31 mouse cellular contexts compared by ENCODE assay signal in genomic region chr9:99162839-99163238, GRCm38 (mm10). TPM values are rescaled to one million over a fixed set of nuclear protein-coding genes. Genes with fewer than 3 reads are reported as not detected.
DNase-seq lines count a peak whose midpoint lies in the region; ATAC-seq and TF ChIP-seq lines count a peak whose summit lies in the region.
"Had no signal": no experiment of that assay in that cellular context is flagged by ENCODE, and none has a peak within 500 bp of the region (broad histone marks: within the 10 kb centered on the region; RNA-seq: fewer than 3 reads in every experiment).

No protein-coding gene starts in this region.

- no peak for TF ChIP-seq CTCF in liver, postnatal 0 days (IDR thresholded peaks at IDR 0.05; ENCODE audit: low read depth)

- TF ChIP-seq EP300 in liver, postnatal 0 days (IDR thresholded peaks at IDR 0.05; ENCODE audit: low read depth), result no peak

- no peaks in the 10 kb centered on the region for H3K9me3 ChIP-seq in forebrain, embryonic 10.5 days
- H3K9me3 ChIP-seq in forebrain, embryonic 16.5 days (ENCODE audit: control insufficient read depth, low read length), result no peaks in the 10 kb centered on the region
- H3K9me3 ChIP-seq in liver, embryonic 12.5 days (replicated peaks), result no peaks in the 10 kb centered on the region
- H3K9me3 ChIP-seq in liver, postnatal 0 days (ENCODE audit: low read length), result no peaks in the 10 kb centered on the region
- no peaks in the 10 kb centered on the region for H3K9me3 ChIP-seq in midbrain, embryonic 13.5 days
- H3K9me3 ChIP-seq: heart, embryonic 13.5 days; kidney, embryonic 15.5 days; liver, embryonic 15.5 days; lung, embryonic 15.5 days; neural tube, embryonic 12.5 days had no signal

- no peaks in the 10 kb centered on the region for H3K36me3 ChIP-seq in forebrain, embryonic 10.5 days (replicated peaks)
- H3K36me3 ChIP-seq in forebrain, embryonic 16.5 days (ENCODE audit: control insufficient read depth, insufficient read depth), result no peaks in the 10 kb centered on the region
- H3K36me3 ChIP-seq in liver, embryonic 12.5 days, result no peaks in the 10 kb centered on the region
- H3K36me3 ChIP-seq in liver, postnatal 0 days (replicated peaks; ENCODE audit: insufficient read depth, low read length), result no peaks in the 10 kb centered on the region
- no peaks in the 10 kb centered on the region for H3K36me3 ChIP-seq in midbrain, embryonic 13.5 days
- H3K36me3 ChIP-seq: heart, embryonic 13.5 days; kidney, embryonic 15.5 days; liver, embryonic 15.5 days; lung, embryonic 15.5 days; neural tube, embryonic 12.5 days had no signal

- peaks cover 6% of the 10 kb centered on the region; the same call in 1 of the 2 replicates for H3K27me3 ChIP-seq in forebrain, embryonic 10.5 days (ENCODE audit: poor library complexity, severe bottlenecking)
- no peaks in the 10 kb centered on the region for H3K27me3 ChIP-seq in forebrain, embryonic 16.5 days (replicated peaks; ENCODE audit: control insufficient read depth, insufficient read depth, low read length)
- peaks cover 20% of the 10 kb centered on the region; the same call in 1 of the 2 replicates for H3K27me3 ChIP-seq in liver, embryonic 12.5 days (replicated peaks)
- no peaks in the 10 kb centered on the region for H3K27me3 ChIP-seq in liver, postnatal 0 days (ENCODE audit: insufficient read depth, low read length)
- no peaks in the 10 kb centered on the region; the same call in 1 of the 2 replicates for H3K27me3 ChIP-seq in midbrain, embryonic 13.5 days
- H3K27me3 ChIP-seq: kidney, embryonic 15.5 days; liver, embryonic 15.5 days; lung, embryonic 15.5 days; neural tube, embryonic 12.5 days; Patski had no signal

- no peak overlapping the region for H3K9ac ChIP-seq in forebrain, embryonic 16.5 days (replicated peaks; ENCODE audit: low read depth, low read length)
- H3K9ac ChIP-seq in liver, embryonic 12.5 days, result peak overlapping the region; percentile 8; the same call in 1 of the 2 replicates
- no peak overlapping the region for H3K9ac ChIP-seq in liver, postnatal 0 days (replicated peaks)
- no peak overlapping the region for H3K9ac ChIP-seq in midbrain, embryonic 13.5 days (replicated peaks)
- H3K9ac ChIP-seq: heart, embryonic 13.5 days; kidney, embryonic 15.5 days; liver, embryonic 15.5 days; lung, embryonic 15.5 days; neural tube, embryonic 12.5 days had no signal

- H3K4me3 ChIP-seq in forebrain, embryonic 10.5 days, result no peak overlapping the region
- H3K4me3 ChIP-seq in forebrain, embryonic 16.5 days (replicated peaks; ENCODE audit: low read length), result no peak overlapping the region
- no peak overlapping the region for H3K4me3 ChIP-seq in liver, embryonic 12.5 days
- no peak overlapping the region for H3K4me3 ChIP-seq in liver, postnatal 0 days (ENCODE audit: low read depth, low read length)
- no peak overlapping the region for H3K4me3 ChIP-seq in midbrain, embryonic 13.5 days (replicated peaks)
- H3K4me3 ChIP-seq: gastrocnemius, adult 2 months; heart, adult 2 months; heart, embryonic 13.5 days; kidney, embryonic 15.5 days; layer of hippocampus, adult 2 months; liver, embryonic 15.5 days; lung, embryonic 15.5 days; myocyte; neural tube, embryonic 12.5 days had no signal

- 96% methylated on average over 2 of the region's 2 CpGs for WGBS in forebrain, embryonic 10.5 days
- 88% methylated on average over 2 of the region's 2 CpGs for WGBS in forebrain, embryonic 16.5 days
- WGBS in liver, embryonic 12.5 days (ENCODE audit: insufficient replicate concordance), result 39% methylated on average over 2 of the region's 2 CpGs
- WGBS in liver, postnatal 0 days (ENCODE audit: insufficient replicate concordance), result 58% methylated on average over 2 of the region's 2 CpGs
- WGBS in midbrain, embryonic 13.5 days, result 88% methylated on average over 2 of the region's 2 CpGs

- peak overlapping the region; percentile 83 for H3K27ac ChIP-seq in forebrain, embryonic 10.5 days
- no peak overlapping the region for H3K27ac ChIP-seq in forebrain, embryonic 16.5 days (ENCODE audit: low read length)
- 0 out of 2 replicates have a peak overlapping the region, but pooled peaks have one; percentile 11 for H3K27ac ChIP-seq in liver, embryonic 12.5 days
- H3K27ac ChIP-seq in liver, postnatal 0 days (ENCODE audit: low read depth), result no peak overlapping the region
- no peak overlapping the region for H3K27ac ChIP-seq in midbrain, embryonic 13.5 days
- H3K27ac ChIP-seq: heart, adult 2 months; heart, embryonic 13.5 days; kidney, embryonic 15.5 days; layer of hippocampus, adult 2 months; liver, embryonic 15.5 days; lung, embryonic 15.5 days; neural tube, embryonic 12.5 days had no signal

- DNase-seq in forebrain, embryonic 10.5 days (ENCODE audit: extremely low spot score, low spot score), result no peak
- DNase-seq in liver, postnatal 0 days, result no peak
- DNase-seq in lung, postnatal 36 days, result no peak
- DNase-seq in layer of hippocampus, postnatal 10 days (ENCODE audit: low spot score in 2 of 2), result no peak
- DNase-seq: adrenal gland, postnatal 10 days; cerebellum, adult 18-20 months; cerebellum, postnatal 10 days; gastrocnemius, adult 2 months; gastrocnemius, postnatal 36 days; heart, adult 2 months; heart, postnatal 10 days; kidney, adult 18-20 months; kidney, postnatal 25 days; layer of hippocampus, postnatal 36 days; left cerebral cortex, postnatal 4 days; right cerebral cortex, adult 18-20 months; spleen, adult 18-20 months; thymus, postnatal 14 days had no signal

- peaks cover 39% of the 10 kb centered on the region for H3K4me1 ChIP-seq in forebrain, embryonic 10.5 days
- peaks cover 16% of the 10 kb centered on the region for H3K4me1 ChIP-seq in forebrain, embryonic 16.5 days (replicated peaks; ENCODE audit: control insufficient read depth, insufficient read depth, low read length)
- H3K4me1 ChIP-seq in liver, embryonic 12.5 days, result peaks cover 68% of the 10 kb centered on the region
- peaks cover 16% of the 10 kb centered on the region for H3K4me1 ChIP-seq in liver, postnatal 0 days (ENCODE audit: insufficient read depth)
- peaks cover 6% of the 10 kb centered on the region for H3K4me1 ChIP-seq in midbrain, embryonic 13.5 days (replicated peaks)
- H3K4me1 ChIP-seq: kidney, embryonic 15.5 days had no signal

- ATAC-seq in forebrain, embryonic 16.5 days, result no peak
- no peak for ATAC-seq in liver, embryonic 12.5 days
- no peak for ATAC-seq in liver, postnatal 0 days
- peak; percentile 50 for ATAC-seq in granulocyte monocyte progenitor cell, adult 5-6 weeks (replicated peaks; ENCODE audit: poor library complexity, severe bottlenecking)
- no peak for ATAC-seq in midbrain, embryonic 13.5 days
- ATAC-seq: midbrain, embryonic 16.5 days; Patski had no signal

- H3K4me2 ChIP-seq in forebrain, embryonic 16.5 days (ENCODE audit: low read length), result no peak overlapping the region
- no peak overlapping the region for H3K4me2 ChIP-seq in liver, embryonic 12.5 days
- H3K4me2 ChIP-seq in liver, postnatal 0 days (ENCODE audit: low read depth, low read length), result no peak overlapping the region
- H3K4me2 ChIP-seq in midbrain, embryonic 13.5 days (replicated peaks), result no peak overlapping the region
- H3K4me2 ChIP-seq: kidney, embryonic 15.5 days; liver, embryonic 15.5 days; lung, embryonic 15.5 days had no signal

RNA-seq across cellular contexts. Expression of gene Pik3cb, which starts 22.4 kb away (rescaled TPM):
- 1.9 and 2.2 TPM in 2 replicates for polyA plus RNA-seq in forebrain, embryonic 10.5 days (2016; fragmentation: Nextera tagmentation; extraction: Ambion mirVana)
- 3.2 and 3.9 TPM in 2 replicates for polyA plus RNA-seq in forebrain, embryonic 16.5 days (2015; fragmentation: Nextera tagmentation; extraction: Ambion mirVana)
- polyA plus RNA-seq in liver, embryonic 12.5 days (2016; fragmentation: Nextera tagmentation; extraction: Ambion mirVana), result 4.8 and 5.1 TPM in 2 replicates
- polyA plus RNA-seq in liver, postnatal 0 days (2015; fragmentation: Nextera tagmentation; extraction: Ambion mirVana), result 2.0 and 2.3 TPM in 2 replicates
- total RNA-seq in granulocyte monocyte progenitor cell, adult 5-6 weeks (2014; fragmentation: Nextera tagmentation), result 9.9 and 10.5 TPM in 2 replicates
- total RNA-seq in granulocyte monocyte progenitor cell, adult 5-6 weeks (2017), result 4.6 and 5.6 TPM in 2 replicates
- 3.1 and 3.9 TPM in 2 replicates for polyA plus RNA-seq in midbrain, embryonic 13.5 days (2015; fragmentation: Nextera tagmentation; extraction: Ambion mirVana)
- total RNA-seq in layer of hippocampus, postnatal 10 days (2021), result 10 to 100 TPM; 22.5 to 23.2 TPM

Comparison
In these comparisons a context has a peak if more than half of its experiments do, and no peak if none do; other contexts are left out.
1. H3K27ac ChIP-seq: peak in forebrain, embryonic 10.5 days (single experiment) and liver, embryonic 12.5 days (single experiment); none in forebrain, embryonic 16.5 days (single experiment), liver, postnatal 0 days (single experiment) and midbrain, embryonic 13.5 days (single experiment).